Mouse (Mus musculus) liver, adult 2 months (tissue): ENCODE data around the gene Nme4.

Source experiments
- CTCF ChIP-seq: fragments of 200-500 bp; IDR thresholded peaks from 2 replicates; pipeline ENCODE4 v1.5.1; 2011; ENCODE audit warnings: low read depth, low read length, control low read depth
- POLR2A ChIP-seq: fragments of 200-500 bp; IDR thresholded peaks from 2 replicates; pipeline ENCODE4 v1.6.1; 2011; ENCODE audit warnings: low read length, control low read depth; ENCODE audit not compliant: insufficient read depth; ENCODE audit errors: extremely low read depth

DNA sequence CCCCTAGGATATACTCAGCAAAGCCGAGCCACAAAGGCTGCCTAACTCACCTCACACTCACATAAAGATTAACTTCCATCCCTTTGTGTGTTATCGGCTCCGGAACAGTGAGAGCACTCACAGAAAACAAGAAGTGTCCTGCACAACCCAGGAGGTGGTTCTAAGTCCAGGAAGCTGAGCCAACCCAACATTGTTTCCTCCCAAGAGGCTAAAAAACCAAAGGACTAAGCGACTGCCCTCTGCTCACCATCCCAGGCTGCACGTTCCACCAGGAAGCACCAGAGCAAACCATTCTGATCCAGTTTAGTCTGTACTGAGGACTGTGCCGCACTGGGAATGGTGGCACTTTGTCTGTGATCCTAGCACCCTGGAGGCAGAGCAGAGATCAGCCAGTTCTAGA, 30.5 kb downstream of the Nme4 start:
- TF ChIP-seq CTCF, result no peak
- TF ChIP-seq POLR2A, result no peak
